Mouse (Mus musculus) forebrain, embryonic 16.5 days (tissue): ENCODE measurements around the gene Pax3. TPM values are rescaled to one million over a fixed set of nuclear protein-coding genes. Genes with fewer than 3 reads are reported as not detected.

Experiments used
- ATAC-seq: fragments of 200-750 bp; cut with Nextera tagmentation; 2 replicates; pipeline ENCODE4 v1.8.0; 2017; ENCODE audit warnings: mild to moderate bottlenecking, moderate library complexity
- H3K27ac ChIP-seq: fragments of 300-500 bp; sonication (generic); 2 replicates; pipeline ENCODE4 v1.5.1; 2014; ENCODE audit warnings: low read length, control low read depth
- H3K27me3 ChIP-seq: fragments of 300-500 bp; sonication (generic); replicated peaks from 2 replicates; pipeline ENCODE4 v1.6.1; 2014; ENCODE audit warnings: low read length; ENCODE audit not compliant: control insufficient read depth, insufficient read depth
- H3K36me3 ChIP-seq: fragments of 300-500 bp; sonication (generic); 2 replicates; pipeline ENCODE4 v1.6.1; 2014; ENCODE audit not compliant: control insufficient read depth, insufficient read depth
- H3K4me1 ChIP-seq: fragments of 300-500 bp; sonication (generic); replicated peaks from 2 replicates; pipeline ENCODE4 v1.6.1; 2014; ENCODE audit warnings: low read length; ENCODE audit not compliant: control insufficient read depth, insufficient read depth
- H3K4me2 ChIP-seq: fragments of 300-500 bp; sonication (generic); 2 replicates; pipeline ENCODE4 v1.6.1; 2014; ENCODE audit warnings: mild to moderate bottlenecking, low read length, control low read depth
- H3K4me3 ChIP-seq: fragments of 300-500 bp; sonication (generic); replicated peaks from 2 replicates; pipeline ENCODE4 v1.5.1; 2014; ENCODE audit warnings: mild to moderate bottlenecking, low read length, control low read depth
- H3K9ac ChIP-seq: fragments of 300-500 bp; sonication (generic); replicated peaks from 2 replicates; pipeline ENCODE4 v1.6.1; 2014; ENCODE audit warnings: low read depth, low read length, control low read depth
- H3K9me3 ChIP-seq: fragments of 300-500 bp; sonication (generic); 2 replicates; pipeline ENCODE4 v1.6.1; 2016; ENCODE audit warnings: low read length; ENCODE audit not compliant: control insufficient read depth
- WGBS: fragments of 180-500 bp; shearing (Covaris S2); extraction: QIAGEN DNeasy Blood & Tissue Kit; methylation state at CpG from one replicate; pipeline ENCODE4 v1.1.7; 2014; 5-methylcytosine and 5-hydroxymethylcytosine counted together
- polyA plus RNA-seq: library from polyadenylated mRNA; unstranded; fragments of >200 nt; fragmentation: Nextera tagmentation; extraction: Ambion mirVana; gene quantifications from 2 replicates; pipeline ENCODE4 v1.2.1, GENCODE M21; 2015

The Pax3 gene
- polyA plus RNA-seq, 1 experiment from 2014 or later = not detected

- Histone ChIP-seq H3K9ac (no peak overlapping the region), H3K27me3 (peaks cover 82% of the 10 kb centered on the region), H3K36me3 (no peaks in the 10 kb centered on the region), H3K9me3 (no peaks in the 10 kb centered on the region), H3K4me1 (no peaks in the 10 kb centered on the region), H3K4me2 (no peak overlapping the region), H3K27ac (no peak overlapping the region), H3K4me3 (no peak overlapping the region)
- WGBS = 74% methylated on average over 5 of the region's 5 CpGs
- ATAC-seq = no peak
Observed at GRCm38 (mm10) chr1:78161745-78162144, 35.2 kb downstream of the Pax3 start.

GRCm38 (mm10) chr1:78157930-78158329, 39.0 kb downstream of the Pax3 start:
- no peak for ATAC-seq
- peaks cover 72% of the 10 kb centered on the region for H3K27me3 ChIP-seq
- WGBS = 42% methylated on average over 6 of the region's 6 CpGs

GRCm38 (mm10) chr1:78155796-78156195, 41.1 kb downstream of the Pax3 start:
- Histone ChIP-seq H3K36me3 (no peaks in the 10 kb centered on the region), H3K9ac (no peak overlapping the region), H3K4me3 (no peak overlapping the region), H3K27me3 (peaks cover 71% of the 10 kb centered on the region), H3K9me3 (no peaks in the 10 kb centered on the region), H3K4me1 (no peaks in the 10 kb centered on the region), H3K4me2 (no peak overlapping the region), H3K27ac (no peak overlapping the region)
- 77% methylated on average over 4 of the region's 4 CpGs for WGBS
- no peak for ATAC-seq

More at GRCm38 (mm10) chr1:78157930-78158329, 39.0 kb downstream of the Pax3 start:
- Histone ChIP-seq H3K36me3 (no peaks in the 10 kb centered on the region), H3K4me2 (no peak overlapping the region), H3K27ac (no peak overlapping the region), H3K4me1 (no peaks in the 10 kb centered on the region), H3K9ac (no peak overlapping the region), H3K9me3 (no peaks in the 10 kb centered on the region), H3K4me3 (no peak overlapping the region)

- Histone ChIP-seq H3K36me3 (no peaks in the 10 kb centered on the region), H3K4me3 (no peak overlapping the region), H3K27me3 (peaks cover 85% of the 10 kb centered on the region), H3K9me3 (no peaks in the 10 kb centered on the region), H3K4me2 (no peak overlapping the region), H3K4me1 (no peaks in the 10 kb centered on the region), H3K27ac (no peak overlapping the region), H3K9ac (no peak overlapping the region)
- ATAC-seq = no peak
- 45% methylated on average over 2 of the region's 2 CpGs for WGBS
Observed at GRCm38 (mm10) chr1:78148011-78148623, 48.8 kb downstream of the Pax3 start.

- no peak overlapping the region for H3K27ac ChIP-seq
- H3K27me3 ChIP-seq = peaks cover 86% of the 10 kb centered on the region
- no peak overlapping the region for H3K4me3 ChIP-seq
- 9% methylated on average over 6 of the region's 6 CpGs for WGBS
- no peaks in the 10 kb centered on the region for H3K9me3 ChIP-seq
- no peak for ATAC-seq
- no peaks in the 10 kb centered on the region for H3K36me3 ChIP-seq
- H3K4me2 ChIP-seq = no peak overlapping the region
- H3K4me1 ChIP-seq = no peaks in the 10 kb centered on the region
- H3K9ac ChIP-seq = no peak overlapping the region
Observed at GRCm38 (mm10) chr1:78143403-78143802, 53.5 kb downstream of the Pax3 start.

GRCm38 (mm10) chr1:78142912-78143311, 54.0 kb downstream of the Pax3 start:
- 39% methylated on average over 6 of the region's 6 CpGs for WGBS
- Histone ChIP-seq H3K36me3 (no peaks in the 10 kb centered on the region), H3K27me3 (peaks cover 85% of the 10 kb centered on the region), H3K27ac (no peak overlapping the region), H3K4me1 (no peaks in the 10 kb centered on the region), H3K9me3 (no peaks in the 10 kb centered on the region), H3K4me2 (no peak overlapping the region), H3K4me3 (no peak overlapping the region), H3K9ac (no peak overlapping the region)
- ATAC-seq = no peak

GRCm38 (mm10) chr1:78141741-78142501, 55.0 kb downstream of the Pax3 start:
- no peak overlapping the region for H3K4me2 ChIP-seq
- no peaks in the 10 kb centered on the region for H3K4me1 ChIP-seq
- H3K9ac ChIP-seq = no peak overlapping the region
- peaks cover 88% of the 10 kb centered on the region for H3K27me3 ChIP-seq
- no peak overlapping the region for H3K4me3 ChIP-seq
- no peak overlapping the region for H3K27ac ChIP-seq
- no peak for ATAC-seq
- H3K36me3 ChIP-seq = no peaks in the 10 kb centered on the region
- WGBS = 12% methylated on average over 9 of the region's 9 CpGs
- H3K9me3 ChIP-seq = no peaks in the 10 kb centered on the region

GRCm38 (mm10) chr1:78141314-78141713, 55.6 kb downstream of the Pax3 start:
- Histone ChIP-seq H3K4me3 (no peak overlapping the region), H3K27ac (no peak overlapping the region), H3K36me3 (no peaks in the 10 kb centered on the region), H3K4me2 (no peak overlapping the region), H3K27me3 (peaks cover 85% of the 10 kb centered on the region), H3K4me1 (no peaks in the 10 kb centered on the region), H3K9me3 (no peaks in the 10 kb centered on the region), H3K9ac (no peak overlapping the region)
- WGBS = 2% methylated on average over 7 of the region's 7 CpGs
- ATAC-seq = no peak

GRCm38 (mm10) chr1:78140505-78141303, 56.2 kb downstream of the Pax3 start:
- Histone ChIP-seq H3K27ac (no peak overlapping the region), H3K4me2 (no peak overlapping the region), H3K36me3 (no peaks in the 10 kb centered on the region), H3K4me1 (no peaks in the 10 kb centered on the region), H3K4me3 (no peak overlapping the region), H3K9ac (no peak overlapping the region), H3K9me3 (no peaks in the 10 kb centered on the region), H3K27me3 (peaks cover 83% of the 10 kb centered on the region)
- under 1% methylated on average over 14 of the region's 14 CpGs for WGBS
- ATAC-seq = no peak
